Mouse (Mus musculus): ENCODE data around the gene Cenpv. TPM values are rescaled to one million over a fixed set of nuclear protein-coding genes. Genes with fewer than 3 reads are reported as not detected.
A peak's percentile ranks its signal among the peaks of the same experiment; 100 is the strongest.

Gene Cenpv
- total RNA-seq, 1 experiment = 66.5 TPM

GRCm38 (mm10) chr11:62553633-62554032, 14.6 kb upstream of the Cenpv start:
- no peak for DNase-seq (ENCODE audit: low read depth, low spot score)
- TF ChIP-seq HCFC1 (IDR thresholded peaks at IDR 0.05; ENCODE audit: borderline replicate concordance, insufficient read depth, low read length) (no peak), ZC3H11A (IDR thresholded peaks at IDR 0.05; ENCODE audit: borderline replicate concordance, low read depth, low read length) (no peak), MAFK (IDR thresholded peaks at IDR 0.05; ENCODE audit: insufficient read depth, low read depth, low read length) (no peak), ZNF384 (IDR thresholded peaks at IDR 0.05; ENCODE audit: low read depth, low read length) (no peak), CHD2 (IDR thresholded peaks at IDR 0.05; ENCODE audit: low read depth, low read length) (no peak; the same call in 1 of the 2 replicates)
- H3K27ac ChIP-seq (ENCODE audit: insufficient read depth, low read depth, low read length, poor library complexity, severe bottlenecking) = no peak overlapping the region
- peaks cover 6% of the 10 kb centered on the region for H3K36me3 ChIP-seq (ENCODE audit: control insufficient read depth, insufficient read depth, low read length, poor library complexity, severe bottlenecking)
- peaks cover 0 to 2% of the 10 kb centered on the region in 2 experiments; a peak in 1 of 4 replicates for H3K4me1 ChIP-seq (ENCODE audit: control insufficient read depth in 2 of 2, insufficient read depth in 2 of 2, low read length in 2 of 2, poor library complexity in 1 of 2)
- H3K4me3 ChIP-seq (ENCODE audit: insufficient read depth in 1 of 2, low read depth in 1 of 2, low read length in 2 of 2, poor library complexity in 1 of 2, severe bottlenecking in 1 of 2) = peak overlapping the region; percentile 43 to 59
- in situ Hi-C loops (cut with MboI; ENCODE audit: low sequenced_read_pairs in 2 of 2, unreplicated experiment in 2 of 2) = no loop called here
- no peak overlapping the region; the same call in 1 of the 2 replicates for H3K9ac ChIP-seq (ENCODE audit: insufficient read depth, low read depth, low read length, poor library complexity, severe bottlenecking)
- no peaks in the 10 kb centered on the region for H3K9me3 ChIP-seq (ENCODE audit: control insufficient read depth, insufficient read depth, low read depth, low read length)

- DNase-seq (ENCODE audit: low read depth, low spot score) = no peak
- no peak overlapping the region; the same call in 1 of the 2 replicates for H3K9ac ChIP-seq (ENCODE audit: insufficient read depth, low read depth, low read length, poor library complexity, severe bottlenecking)
- in situ Hi-C loops (cut with MboI; ENCODE audit: low sequenced_read_pairs in 2 of 2, unreplicated experiment in 2 of 2) = no loop called here
Measured at GRCm38 (mm10) chr11:62553186-62553585, 14.1 kb upstream of the Cenpv start.

DNA sequence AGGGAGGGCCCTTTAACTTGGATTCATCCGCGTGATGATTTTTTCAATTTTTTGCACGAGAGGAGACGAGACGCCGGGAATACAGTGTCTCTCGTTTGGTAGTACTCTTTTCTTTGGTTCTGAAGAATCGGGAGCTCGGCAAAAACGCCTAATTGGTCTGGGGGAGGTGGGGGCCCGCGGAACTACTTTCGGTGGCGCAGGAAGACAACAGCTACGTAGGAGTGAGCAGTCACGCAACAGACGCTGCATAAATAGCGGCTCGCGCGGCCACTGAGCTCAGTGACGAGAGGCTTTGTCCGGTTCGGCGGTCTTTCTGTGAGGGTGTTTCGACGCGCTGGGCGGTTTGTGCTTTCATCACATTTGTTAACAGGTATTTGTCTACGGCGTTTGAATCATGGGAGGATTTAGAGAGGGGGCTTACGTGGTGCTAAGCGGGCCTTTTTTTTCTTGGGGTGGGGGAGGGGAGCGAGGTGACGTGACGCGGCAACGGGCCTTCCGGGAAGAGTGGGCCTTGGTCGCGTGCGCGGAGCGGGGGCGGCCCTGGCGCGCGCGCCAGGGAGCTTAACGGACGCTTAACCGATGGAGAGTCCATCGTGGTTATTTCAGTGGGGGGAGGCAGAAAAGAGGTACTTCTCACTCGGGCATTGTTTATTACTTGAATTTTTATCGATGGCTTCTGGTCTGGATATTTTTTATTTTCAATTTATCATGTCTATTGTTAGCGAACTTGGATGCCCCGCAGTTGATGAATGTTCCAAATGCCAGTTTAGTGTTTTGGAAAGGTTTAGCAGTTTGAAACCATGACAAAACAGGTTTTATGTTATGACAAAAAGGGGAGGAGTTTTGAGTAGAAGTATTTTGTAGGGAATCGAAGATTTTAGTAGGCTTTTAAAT, 12.4 kb upstream of the Cenpv start:
- in situ Hi-C loops (cut with MboI; ENCODE audit: low sequenced_read_pairs in 2 of 2, unreplicated experiment in 2 of 2) = no loop called here
- Histone ChIP-seq H3K9me3 (ENCODE audit: control insufficient read depth, insufficient read depth, low read depth, low read length) (no peaks in the 10 kb centered on the region), H3K4me1 (ENCODE audit: control insufficient read depth in 2 of 2, insufficient read depth in 2 of 2, low read length in 2 of 2, poor library complexity in 1 of 2) (peaks cover 0 to 2% of the 10 kb centered on the region in 2 experiments; a peak in 1 of 4 replicates), H3K4me3 (ENCODE audit: insufficient read depth in 1 of 2, low read depth in 1 of 2, low read length in 2 of 2, poor library complexity in 1 of 2, severe bottlenecking in 1 of 2) (peak overlapping the region; percentile 77 to 95), H3K27ac (ENCODE audit: insufficient read depth, low read depth, low read length, poor library complexity, severe bottlenecking) (peak overlapping the region; percentile 92), H3K36me3 (ENCODE audit: control insufficient read depth, insufficient read depth, low read length, poor library complexity, severe bottlenecking) (peaks cover 6% of the 10 kb centered on the region), H3K9ac (ENCODE audit: insufficient read depth, low read depth, low read length, poor library complexity, severe bottlenecking) (peak overlapping the region; percentile 90)
- DNase-seq (ENCODE audit: low read depth, low spot score) = peak; percentile 78
- TF ChIP-seq ZNF384 (IDR thresholded peaks at IDR 0.05; ENCODE audit: low read depth, low read length) = peak; percentile 66; the same call in 1 of the 2 replicates
- peak; percentile 76 for TF ChIP-seq CHD2 (IDR thresholded peaks at IDR 0.05; ENCODE audit: low read depth, low read length)
- TF ChIP-seq ZC3H11A (IDR thresholded peaks at IDR 0.05; ENCODE audit: borderline replicate concordance, low read depth, low read length) = no peak
- peak; percentile 63 for TF ChIP-seq HCFC1 (IDR thresholded peaks at IDR 0.05; ENCODE audit: borderline replicate concordance, insufficient read depth, low read length)
- TF ChIP-seq MAFK (IDR thresholded peaks at IDR 0.05; ENCODE audit: insufficient read depth, low read depth, low read length) = no peak; the same call in 1 of the 2 replicates

More at GRCm38 (mm10) chr11:62553186-62553585, 14.1 kb upstream of the Cenpv start:
- peaks cover 0 to 2% of the 10 kb centered on the region in 2 experiments; a peak in 1 of 4 replicates for H3K4me1 ChIP-seq (ENCODE audit: control insufficient read depth in 2 of 2, insufficient read depth in 2 of 2, low read length in 2 of 2, poor library complexity in 1 of 2)
- H3K27ac ChIP-seq (ENCODE audit: insufficient read depth, low read depth, low read length, poor library complexity, severe bottlenecking) = no peak overlapping the region
- H3K36me3 ChIP-seq (ENCODE audit: control insufficient read depth, insufficient read depth, low read length, poor library complexity, severe bottlenecking) = peaks cover 6% of the 10 kb centered on the region
- no peak for TF ChIP-seq ZNF384 (IDR thresholded peaks at IDR 0.05; ENCODE audit: low read depth, low read length)
- TF ChIP-seq MAFK (IDR thresholded peaks at IDR 0.05; ENCODE audit: insufficient read depth, low read depth, low read length) = no peak
- no peak for TF ChIP-seq CHD2 (IDR thresholded peaks at IDR 0.05; ENCODE audit: low read depth, low read length)
- TF ChIP-seq HCFC1 (IDR thresholded peaks at IDR 0.05; ENCODE audit: borderline replicate concordance, insufficient read depth, low read length) = no peak
- TF ChIP-seq ZC3H11A (IDR thresholded peaks at IDR 0.05; ENCODE audit: borderline replicate concordance, low read depth, low read length) = no peak
- H3K9me3 ChIP-seq (ENCODE audit: control insufficient read depth, insufficient read depth, low read depth, low read length) = no peaks in the 10 kb centered on the region
- peak overlapping the region; percentile 43 to 59 for H3K4me3 ChIP-seq (ENCODE audit: insufficient read depth in 1 of 2, low read depth in 1 of 2, low read length in 2 of 2, poor library complexity in 1 of 2, severe bottlenecking in 1 of 2)

DNA sequence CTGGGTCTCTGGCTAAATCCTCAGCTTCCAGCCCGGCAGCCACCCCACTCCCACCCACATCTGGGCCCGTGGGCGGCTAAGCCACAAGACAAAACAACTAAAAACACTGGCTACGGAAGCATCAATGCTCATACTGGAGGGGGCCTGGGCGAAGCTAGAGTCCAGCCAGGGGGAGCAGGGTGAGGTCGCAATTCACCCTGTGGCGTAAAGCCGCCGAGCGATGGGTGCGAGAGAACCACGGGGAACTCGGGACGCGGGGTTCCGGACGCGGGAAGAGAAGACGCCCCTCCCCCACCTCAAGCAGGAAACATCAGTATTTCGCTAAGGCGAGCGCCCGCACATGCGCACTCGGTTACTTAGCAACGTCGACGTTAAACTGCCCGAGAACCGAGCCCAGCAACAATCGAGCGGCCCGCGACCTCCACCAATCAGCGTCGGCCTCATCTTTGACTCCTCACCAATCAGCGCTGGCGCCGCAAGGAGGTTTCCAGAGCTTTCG, 11.7 kb upstream of the Cenpv start, which contains the start of gene Ubb:
Gene Ubb, plus strand, starts transcription at position 445 of the 499 bp plus-strand sequence.
- Histone ChIP-seq H3K4me3 (ENCODE audit: insufficient read depth in 1 of 2, low read depth in 1 of 2, low read length in 2 of 2, poor library complexity in 1 of 2, severe bottlenecking in 1 of 2) (peak within 1 kb of the TSS; percentile 83 to 95), H3K27ac (ENCODE audit: insufficient read depth, low read depth, low read length, poor library complexity, severe bottlenecking) (peak within 1 kb of the TSS; percentile 98), H3K9me3 (ENCODE audit: control insufficient read depth, insufficient read depth, low read depth, low read length) (no peaks in the 10 kb centered on the region), H3K4me1 (ENCODE audit: control insufficient read depth in 2 of 2, insufficient read depth in 2 of 2, low read length in 2 of 2, poor library complexity in 1 of 2) (peaks cover 0 to 2% of the 10 kb centered on the region in 2 experiments; a peak in 1 of 4 replicates), H3K36me3 (ENCODE audit: control insufficient read depth, insufficient read depth, low read length, poor library complexity, severe bottlenecking) (peaks cover 6% of the 10 kb centered on the region), H3K9ac (ENCODE audit: insufficient read depth, low read depth, low read length, poor library complexity, severe bottlenecking) (peak within 1 kb of the TSS; percentile 94)
- DNase-seq (ENCODE audit: low read depth, low spot score) = peak; percentile 99
- in situ Hi-C loops (cut with MboI; ENCODE audit: low sequenced_read_pairs in 2 of 2, unreplicated experiment in 2 of 2) = no loop called here
- no peak for TF ChIP-seq MAFK (IDR thresholded peaks at IDR 0.05; ENCODE audit: insufficient read depth, low read depth, low read length)
- no peak for TF ChIP-seq ZNF384 (IDR thresholded peaks at IDR 0.05; ENCODE audit: low read depth, low read length)
- TF ChIP-seq HCFC1 (IDR thresholded peaks at IDR 0.05; ENCODE audit: borderline replicate concordance, insufficient read depth, low read length) = no peak; the same call in 1 of the 2 replicates
- TF ChIP-seq CHD2 (IDR thresholded peaks at IDR 0.05; ENCODE audit: low read depth, low read length) = no peak
- TF ChIP-seq ZC3H11A (IDR thresholded peaks at IDR 0.05; ENCODE audit: borderline replicate concordance, low read depth, low read length) = no peak
